Mouse (Mus musculus) layer of hippocampus, adult 9-11 months (tissue): ENCODE data around the gene P3h2.
A peak's percentile ranks its signal among the peaks of the same experiment; 100 is the strongest.

Experiments
- DNase-seq: peaks from one replicate; pipeline ENCODE4 v3.0.0; 2022

The P3h2 gene

DNA sequence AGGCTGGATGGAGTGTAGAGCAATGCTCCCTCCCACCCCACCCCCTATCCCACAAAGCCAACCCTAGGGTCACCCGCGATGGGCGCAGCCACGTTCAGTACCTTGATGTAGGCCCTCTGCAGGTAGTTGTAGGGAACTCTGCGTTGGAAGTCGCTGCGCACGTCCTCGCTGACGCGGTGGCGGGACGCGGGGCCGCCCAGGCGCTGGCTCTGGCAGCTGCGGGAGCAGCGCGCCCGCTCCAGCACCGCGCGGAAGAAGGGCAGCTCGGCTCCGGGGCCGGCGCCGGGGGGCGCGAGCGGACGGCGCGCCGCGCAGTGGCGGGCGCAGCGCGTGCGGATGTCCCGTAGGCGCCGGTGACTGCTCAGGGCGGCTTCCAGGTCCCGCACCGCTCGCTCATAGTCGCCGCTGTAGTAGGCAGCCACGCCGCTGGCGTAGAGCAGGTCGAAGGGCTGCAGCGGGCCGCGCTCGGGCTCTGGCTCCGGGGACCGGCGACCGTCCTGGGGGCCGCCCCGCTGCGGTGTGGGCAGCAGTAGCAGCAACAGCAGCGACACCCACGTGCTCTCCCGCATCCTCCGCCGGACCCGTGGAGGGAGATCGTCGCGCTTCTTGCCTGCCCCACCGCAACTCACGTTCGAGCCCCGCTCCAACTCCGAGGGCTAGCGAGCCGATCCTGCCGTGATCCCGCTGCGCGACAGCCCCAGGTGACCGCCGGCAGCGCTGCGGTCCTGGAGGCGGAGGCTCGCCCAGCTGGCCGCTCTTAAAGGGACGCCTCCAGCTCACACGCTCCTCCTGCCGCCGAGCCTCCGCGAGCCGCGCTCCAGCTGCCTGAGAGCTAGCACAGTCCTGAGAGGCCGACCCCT is at the start of gene P3h2:
TSS of gene P3h2 (minus strand) at position 670 of the 860 bp plus-strand sequence.
- DNase-seq: peak; percentile 33

DNA sequence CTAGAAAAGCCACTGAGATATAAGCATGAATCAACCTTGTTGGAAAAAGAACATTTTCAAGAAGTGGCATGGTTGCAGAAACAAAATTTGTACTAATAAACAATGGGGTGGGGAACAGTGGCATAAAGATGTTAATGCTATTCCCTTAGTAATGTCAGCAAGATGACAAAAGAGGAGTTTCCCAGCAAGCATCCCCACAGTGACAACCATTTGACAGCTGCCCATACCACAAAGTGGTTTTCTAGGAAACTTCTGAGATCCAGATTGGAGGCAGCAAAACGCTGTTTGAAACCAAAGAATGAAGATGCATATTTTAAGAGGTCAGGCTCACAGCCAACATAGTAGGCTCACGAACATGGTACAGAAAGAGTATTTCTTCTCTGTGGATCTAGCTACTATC is 46.7 kb upstream of the P3h2 start:
- no peak for DNase-seq

DNA sequence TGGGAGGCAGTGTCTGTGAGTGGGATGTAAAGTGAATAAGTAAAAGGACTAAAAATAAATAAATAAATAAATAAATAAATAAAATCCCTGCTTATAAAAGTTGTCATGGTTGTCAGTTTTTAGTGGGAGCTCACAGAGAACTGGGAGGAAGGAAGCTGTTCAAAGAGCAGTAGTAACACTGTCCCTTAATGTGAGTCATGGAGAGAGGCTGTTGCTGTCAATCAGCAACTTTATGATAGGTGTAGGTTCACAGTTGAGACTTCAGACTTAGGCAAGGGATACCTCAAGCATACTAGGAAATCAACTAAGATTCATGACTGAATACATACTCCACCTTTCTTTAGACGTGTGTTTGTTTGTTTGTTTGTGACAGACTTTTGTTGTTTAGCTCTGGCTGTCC is 45.4 kb upstream of the P3h2 start:
- DNase-seq: no peak

DNA sequence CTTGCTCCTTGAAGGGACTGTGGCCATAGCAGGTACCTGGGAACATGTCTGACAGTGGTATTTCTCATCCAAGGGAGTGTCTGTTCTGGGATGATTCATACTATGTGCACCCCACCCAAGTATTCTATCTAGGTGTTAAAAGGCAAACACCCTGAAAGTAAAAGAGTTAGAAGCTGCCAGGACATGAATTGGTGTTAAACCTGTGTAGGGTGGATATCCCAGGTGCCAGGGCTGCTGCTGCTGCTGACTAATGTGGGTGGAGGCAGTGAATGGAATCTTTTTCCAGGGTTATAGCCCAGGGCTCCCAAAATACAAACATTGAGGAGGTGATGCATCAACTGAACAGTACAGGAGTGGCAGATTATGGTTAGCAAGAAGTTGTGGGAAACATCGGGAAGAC is 41.3 kb upstream of the P3h2 start:
- DNase-seq: no peak

DNA sequence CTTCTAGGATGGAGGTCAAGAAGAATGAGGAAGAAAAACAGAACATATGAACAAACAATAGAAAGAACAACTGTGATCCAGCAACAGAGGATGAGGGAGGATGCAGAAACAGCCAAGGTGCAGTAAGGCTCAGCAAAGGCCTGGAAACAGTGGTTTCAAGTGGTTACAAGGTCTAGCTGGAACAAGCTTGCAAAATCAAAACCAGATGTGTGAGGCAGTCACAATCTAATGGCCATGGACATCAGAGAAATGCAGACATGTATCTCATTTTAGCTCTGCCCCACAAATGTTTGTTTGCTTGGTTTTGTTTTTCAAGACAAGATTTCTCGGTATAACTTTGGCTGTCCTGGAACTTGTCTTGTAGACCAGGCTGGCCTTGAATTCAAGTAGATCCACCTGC is 25.5 kb upstream of the P3h2 start:
- DNase-seq: no peak

DNA sequence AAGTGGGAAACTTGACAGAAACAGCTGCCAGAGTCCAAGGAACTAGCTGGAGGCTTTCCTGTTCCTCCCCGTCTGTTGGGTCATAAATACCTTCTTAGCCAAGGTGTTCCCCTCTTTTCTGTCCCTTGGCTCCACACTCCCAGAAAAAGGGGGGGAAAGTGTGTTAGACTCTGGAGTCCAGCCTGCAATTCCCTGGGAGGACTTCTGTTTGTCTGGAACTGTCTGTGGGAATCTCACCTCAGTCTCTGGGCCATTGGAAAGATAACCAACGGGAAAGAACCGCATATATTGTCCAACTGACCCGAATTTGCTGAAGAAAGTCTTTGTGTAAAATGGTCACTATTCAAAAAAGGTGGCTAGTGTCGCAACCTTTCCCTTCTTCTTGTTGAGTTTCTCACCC is 1.0 kb upstream of the P3h2 start:
- DNase-seq: no peak

DNA sequence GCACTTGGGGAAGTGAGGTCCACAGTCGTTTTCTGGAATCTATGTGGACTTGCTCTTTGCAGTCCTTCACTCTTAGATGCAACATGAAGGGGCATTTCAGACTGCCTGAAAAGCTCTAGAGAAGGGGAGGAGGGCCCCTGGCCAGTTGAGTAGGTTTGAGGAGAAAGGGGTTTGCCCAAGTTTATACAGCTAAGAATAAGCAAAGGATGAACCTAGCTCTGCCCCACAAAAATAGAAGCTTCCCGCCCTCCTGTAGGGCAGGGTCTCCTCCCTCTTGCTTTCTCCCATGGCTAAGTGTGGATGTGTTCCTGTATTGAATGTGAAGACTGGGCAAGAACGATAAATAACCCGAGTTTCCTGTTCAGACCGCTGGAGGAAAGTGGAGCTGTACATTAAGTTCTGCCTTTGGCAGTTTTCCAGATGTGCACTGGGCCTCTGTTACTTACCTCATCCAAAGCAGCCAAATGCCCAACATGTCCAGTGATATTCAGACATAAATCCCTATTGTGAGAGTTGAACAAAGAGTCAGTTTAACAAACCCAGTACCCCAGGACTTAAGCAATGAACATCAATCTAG is 545 bp upstream of the P3h2 start:
- no peak for DNase-seq

DNA sequence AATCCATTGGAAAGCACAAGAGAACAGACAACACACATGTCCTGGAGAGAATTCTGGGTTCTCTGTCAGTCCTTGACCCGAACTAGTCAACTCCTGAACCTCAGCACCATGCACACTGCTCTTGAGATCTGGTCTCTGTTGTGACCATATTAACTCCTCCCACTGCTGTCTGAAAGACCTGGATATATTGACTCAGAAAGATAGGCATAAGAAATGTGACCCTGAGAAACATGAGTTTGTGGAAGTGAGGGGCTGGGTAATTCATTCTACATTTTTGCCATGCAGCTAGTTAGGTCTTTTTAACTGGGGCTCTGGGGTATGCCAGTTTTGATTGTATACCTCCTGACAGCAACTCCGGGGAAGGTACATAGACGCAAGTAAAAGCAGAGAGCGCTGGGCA is 1.3 kb downstream of the P3h2 start:
- no peak for DNase-seq

DNA sequence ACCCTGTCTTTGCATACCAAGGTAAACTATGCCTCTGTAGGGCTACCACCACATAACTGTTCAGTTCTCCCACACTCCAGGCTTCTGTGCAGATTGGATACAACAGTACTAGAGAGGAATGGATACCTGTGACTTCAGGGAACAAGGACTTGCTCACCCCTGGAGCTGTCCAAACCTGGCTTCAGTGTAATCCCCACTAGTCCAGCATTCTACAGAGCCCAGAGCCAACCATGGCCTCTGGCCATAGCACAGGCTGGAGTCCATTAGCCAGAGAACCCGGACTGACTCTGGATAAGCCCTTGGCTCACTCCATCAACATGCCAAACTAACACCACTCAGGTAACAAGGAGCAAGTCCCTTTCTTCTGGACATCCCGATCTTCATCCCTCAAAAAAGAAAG is 2.7 kb downstream of the P3h2 start:
- DNase-seq: no peak

DNA sequence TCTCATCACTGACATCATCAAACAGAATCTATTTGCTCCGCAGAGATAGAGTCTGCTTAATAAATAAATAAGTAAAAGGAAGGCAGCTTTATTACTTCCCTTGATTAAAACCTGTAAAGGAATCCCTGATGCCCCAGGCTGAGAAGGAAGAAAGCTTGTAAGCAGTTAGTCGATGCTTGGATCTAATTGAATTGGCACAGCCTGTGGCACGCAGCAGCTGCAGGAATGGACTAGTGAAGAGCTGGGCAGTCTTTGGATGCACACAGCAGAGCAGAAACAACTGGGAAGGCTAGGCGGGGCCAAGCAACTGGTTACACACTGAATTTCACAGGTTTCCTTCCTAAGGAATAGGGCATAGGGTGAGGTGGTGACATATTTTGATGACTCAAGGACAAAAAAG is 5.4 kb downstream of the P3h2 start:
- no peak for DNase-seq

DNA sequence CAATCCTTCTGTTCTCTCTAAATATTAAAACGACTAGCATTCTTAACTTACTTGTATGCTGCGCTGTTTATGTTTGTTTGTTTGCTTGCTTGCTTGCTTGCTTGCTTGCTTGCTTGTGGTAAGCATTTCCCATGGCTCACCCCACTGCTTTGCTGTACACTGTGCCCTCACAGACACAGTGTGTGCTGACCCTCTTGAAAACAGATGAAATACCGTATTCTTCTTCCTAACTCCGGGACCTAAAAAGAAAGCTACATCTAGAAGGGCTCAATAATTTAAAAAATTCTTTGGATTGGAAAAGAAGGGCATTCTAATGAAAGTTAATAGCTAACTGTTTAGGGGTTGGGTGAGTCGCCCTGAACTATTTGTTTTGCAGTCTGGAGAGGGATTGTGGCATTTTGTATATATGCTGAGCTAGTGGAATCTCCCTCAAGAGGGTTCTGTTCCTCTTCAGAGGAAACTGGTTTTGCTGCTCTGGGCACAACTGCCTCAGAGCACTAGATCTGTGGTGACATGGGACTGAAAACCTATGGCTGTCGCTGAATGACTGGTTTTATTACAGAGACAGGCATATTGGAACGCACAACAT is 9.8 kb downstream of the P3h2 start:
- no peak for DNase-seq

DNA sequence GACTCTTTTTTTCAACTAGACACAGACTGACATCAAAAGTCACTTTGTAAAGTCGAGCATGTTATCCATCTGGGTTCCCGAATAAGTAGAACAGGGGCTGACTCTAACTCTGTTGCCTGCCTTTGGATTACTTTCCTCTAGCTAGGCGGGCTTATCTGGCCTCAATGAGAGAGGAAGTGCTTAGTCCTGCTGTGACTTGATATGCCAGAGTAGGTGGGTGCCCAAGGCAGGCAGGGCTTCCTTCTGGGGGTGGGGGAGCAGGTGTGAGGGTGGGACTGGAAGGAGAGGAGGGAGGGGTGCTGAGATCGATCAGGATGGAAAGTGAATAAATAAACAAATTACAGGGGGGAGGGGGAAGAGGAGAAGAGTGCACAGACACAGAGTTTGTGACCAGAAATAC is 11.7 kb downstream of the P3h2 start:
- DNase-seq: no peak

DNA sequence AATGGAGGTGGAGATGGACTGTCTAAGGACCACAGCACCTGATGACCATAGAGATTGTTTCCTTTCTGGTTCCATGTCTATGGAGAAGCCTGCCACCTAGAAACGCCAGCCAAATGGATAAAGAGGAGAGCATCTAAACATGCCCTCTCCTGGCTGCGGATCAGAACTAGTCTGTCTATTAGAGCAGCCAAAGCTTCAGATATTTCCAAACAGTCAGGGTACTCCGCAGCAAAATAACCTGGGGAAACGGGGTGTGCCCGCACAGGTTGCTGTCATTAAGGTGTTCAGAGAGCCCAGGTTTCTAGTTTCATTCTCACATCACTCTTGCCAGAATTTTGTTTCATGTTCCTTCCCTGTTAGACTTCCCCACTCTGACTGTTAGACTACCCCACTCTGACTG is 16.6 kb downstream of the P3h2 start:
- DNase-seq: no peak

DNA sequence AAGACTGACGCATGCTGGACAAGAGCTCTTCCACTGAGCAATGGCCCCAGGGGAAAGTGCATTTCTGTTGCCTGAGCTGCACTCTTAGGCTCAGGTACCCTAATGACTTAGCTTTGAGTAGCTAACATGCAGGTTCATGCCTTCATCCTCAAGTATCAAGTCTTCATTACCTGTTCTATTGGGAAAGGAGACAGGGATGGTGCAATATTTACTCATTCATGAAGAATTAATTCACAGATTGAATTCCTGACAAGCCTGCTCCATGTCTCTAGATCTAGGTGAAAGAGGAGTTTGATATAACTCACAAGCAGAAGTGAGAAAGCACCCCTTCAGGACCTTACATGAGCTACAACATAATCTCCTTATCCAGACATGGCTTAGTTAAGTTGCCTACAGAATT is 17.3 kb downstream of the P3h2 start:
- no peak for DNase-seq

DNA sequence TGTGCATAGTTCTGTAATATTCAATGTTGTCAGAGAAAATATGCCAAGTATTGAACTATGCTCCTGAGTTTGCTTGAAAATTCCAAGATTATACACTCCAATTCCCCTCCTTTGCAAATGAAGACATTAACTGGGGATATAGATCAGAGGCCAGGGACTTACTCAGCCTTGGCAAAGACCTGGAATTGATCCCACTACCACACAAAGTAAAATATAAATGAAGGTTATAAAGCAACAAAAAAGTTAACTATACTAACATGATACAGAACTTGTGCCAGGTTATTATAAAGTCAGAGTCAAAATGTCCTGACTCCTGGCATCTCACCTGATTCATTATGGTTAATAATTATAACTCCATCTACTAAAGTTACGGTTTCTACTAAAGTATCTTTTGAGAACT is 18.6 kb downstream of the P3h2 start:
- DNase-seq: no peak

DNA sequence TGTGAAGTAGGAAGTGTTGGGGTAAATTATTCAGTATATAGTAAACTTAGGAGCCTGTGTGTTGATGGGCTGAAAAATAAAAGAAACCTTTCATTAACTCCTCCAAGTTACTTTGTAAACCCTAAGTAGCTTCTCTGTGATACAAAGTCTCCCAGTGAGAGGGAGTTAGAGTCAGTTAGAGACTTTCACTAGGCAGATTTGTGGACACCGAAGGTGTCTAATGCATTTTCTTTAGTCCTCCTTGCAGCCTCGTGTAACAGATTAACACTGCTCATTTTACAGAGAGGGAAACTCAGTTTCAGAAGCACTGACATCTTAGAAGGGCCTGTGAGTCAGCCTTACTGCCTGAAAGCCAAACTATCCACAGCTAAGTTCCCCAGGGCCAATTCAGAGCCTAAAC is 20.4 kb downstream of the P3h2 start:
- DNase-seq: no peak

DNA sequence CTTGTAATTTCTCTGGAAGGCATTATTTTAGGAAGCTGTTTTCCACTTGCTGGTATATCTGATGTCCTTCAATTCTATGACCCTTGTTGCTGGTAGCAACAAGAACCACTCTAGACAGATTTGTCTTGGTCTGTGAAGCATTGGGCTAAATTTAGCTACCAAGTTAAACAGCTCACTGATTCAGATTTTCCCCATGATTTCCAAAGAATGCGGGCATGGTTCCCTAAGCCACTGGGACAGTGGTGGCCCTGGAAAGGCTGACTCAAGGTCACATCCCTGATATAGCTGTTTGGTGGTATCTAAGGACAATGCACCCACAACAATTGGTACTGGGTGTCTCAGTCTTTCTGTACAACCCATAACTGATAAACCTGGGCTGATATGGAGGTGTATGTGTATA is 22.8 kb downstream of the P3h2 start:
- no peak for DNase-seq

DNA sequence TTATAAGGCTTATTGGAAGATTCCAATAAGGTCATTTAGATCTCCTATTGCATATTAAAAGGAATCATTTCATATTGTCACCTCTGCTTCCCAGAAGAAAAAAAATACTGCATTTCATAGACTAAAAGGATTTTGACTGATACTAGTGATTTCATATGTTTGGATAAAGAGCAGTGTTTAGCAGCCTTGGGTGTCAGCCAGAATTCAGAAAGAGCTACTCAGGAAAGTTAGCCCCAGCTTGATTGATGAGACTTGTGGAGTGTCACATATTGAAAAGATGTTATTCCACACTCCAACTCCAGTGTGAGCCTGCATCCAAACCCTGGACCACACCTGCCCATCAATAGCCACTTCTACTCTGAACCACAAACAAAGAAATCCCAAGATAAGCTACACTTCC is 23.2 kb downstream of the P3h2 start:
- DNase-seq: no peak

DNA sequence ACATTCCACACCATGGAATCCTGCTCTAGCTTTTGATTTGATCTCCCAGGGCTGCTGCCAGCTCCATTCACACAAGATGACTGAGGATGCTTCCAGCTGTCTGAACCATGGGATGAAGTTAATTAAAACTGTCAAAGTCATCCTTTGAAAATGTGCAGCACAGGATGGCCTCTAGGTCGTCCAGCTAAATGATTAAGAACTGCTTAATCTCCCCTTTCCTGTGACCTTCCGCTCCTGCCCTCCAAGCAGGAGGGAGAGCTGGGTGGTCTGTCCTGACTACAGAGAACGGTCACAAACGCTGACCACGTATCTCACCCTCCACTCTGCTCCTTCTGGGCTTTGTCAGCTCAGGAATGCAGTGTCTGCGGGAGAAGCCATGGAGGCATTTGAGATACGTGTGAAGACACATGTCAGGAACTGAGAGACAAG is 26.6 kb downstream of the P3h2 start:
- DNase-seq: no peak

DNA sequence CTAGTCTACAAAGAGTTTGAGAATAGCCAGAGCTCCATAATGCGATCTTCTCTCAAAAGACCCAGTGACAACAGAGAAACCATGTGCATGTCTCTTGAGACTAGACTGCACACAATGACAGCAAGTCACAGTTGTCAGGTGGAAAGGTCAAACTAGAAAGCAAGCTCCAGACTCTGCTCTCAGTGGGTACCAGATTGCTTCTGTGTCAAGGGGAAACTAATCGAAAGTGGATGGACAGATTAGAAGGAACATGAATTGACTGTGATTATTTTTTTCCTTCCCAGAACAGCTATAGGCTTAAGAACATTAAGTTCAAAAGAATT is 27.5 kb downstream of the P3h2 start:
- DNase-seq: no peak

DNA sequence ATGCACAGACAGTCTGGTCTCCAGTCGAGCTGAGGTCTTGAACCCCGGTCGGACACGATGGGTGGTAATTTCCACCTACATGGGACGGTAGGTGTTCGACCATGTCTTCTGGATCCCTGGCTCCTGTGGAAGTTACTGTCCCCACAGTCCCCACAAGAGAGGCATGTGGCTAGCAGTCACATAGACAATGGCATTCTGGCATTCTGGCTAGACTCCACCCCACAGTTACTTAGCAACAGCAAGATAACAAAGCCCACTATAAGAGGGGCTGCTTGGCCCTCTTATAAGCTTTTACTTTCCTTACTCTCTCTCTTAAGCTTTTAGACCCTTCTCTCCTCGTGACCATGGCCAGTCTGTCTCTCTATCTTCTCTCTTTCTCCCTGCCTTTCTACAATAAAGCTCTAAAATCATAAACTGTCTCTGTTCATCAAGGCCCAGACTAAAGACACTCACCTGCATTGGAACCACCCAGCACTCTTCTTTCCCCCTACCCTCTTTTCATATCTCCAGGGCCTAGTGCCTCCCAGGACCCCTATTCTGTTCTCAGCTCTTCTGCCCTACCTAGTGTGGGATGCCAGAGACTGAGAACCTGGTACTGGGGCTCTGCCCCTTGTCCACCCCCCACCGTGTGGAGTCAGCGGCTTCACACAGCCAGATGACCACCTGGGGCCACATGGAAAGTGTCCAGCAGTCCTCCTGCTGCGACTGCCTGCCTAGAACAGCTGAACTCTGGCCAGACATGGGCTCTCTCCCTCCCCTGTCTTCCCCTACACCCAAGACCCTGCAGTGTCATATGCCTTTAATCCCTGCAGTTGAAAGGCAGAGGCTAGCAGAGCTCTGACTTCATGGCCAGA is 28.1 kb downstream of the P3h2 start:
- no peak for DNase-seq

DNA sequence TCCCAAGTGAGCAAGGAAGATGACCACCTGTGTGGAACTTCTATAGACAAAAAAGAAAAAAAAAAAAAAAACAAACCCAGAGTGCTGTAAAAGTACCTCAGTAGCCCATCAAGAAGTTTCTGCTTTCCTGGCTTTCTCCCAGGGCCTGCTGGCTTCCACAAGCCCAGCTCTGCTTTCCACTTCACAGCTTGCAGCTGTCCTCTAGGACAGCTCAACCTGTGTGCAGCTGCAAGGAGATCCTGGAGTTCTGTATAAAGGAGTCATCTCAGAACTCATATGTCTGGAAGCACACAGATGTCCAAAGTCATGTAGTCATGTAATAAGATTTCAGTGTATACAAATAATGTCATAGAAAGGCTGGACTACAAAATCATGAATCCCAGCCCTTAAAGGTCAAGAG is 30.5 kb downstream of the P3h2 start:
- DNase-seq: no peak

DNA sequence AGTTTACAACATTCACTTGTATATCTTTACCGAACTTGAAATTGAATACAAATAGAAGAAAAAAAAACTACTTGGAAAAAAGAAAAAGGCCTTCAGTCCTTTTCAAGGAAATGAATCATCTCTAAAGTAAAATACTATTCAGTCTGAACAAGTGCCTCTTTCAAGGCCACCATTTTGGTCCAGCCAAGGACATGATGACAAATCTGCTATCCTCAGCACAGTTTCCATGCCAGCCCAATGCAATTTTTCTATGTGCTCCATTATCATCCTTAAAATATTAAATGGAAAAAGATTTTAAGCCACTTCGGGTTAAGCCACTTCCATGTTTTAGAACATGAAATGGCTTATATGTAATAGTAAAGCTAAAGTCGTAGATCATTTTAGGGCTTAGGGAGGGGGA is 35.2 kb downstream of the P3h2 start:
- DNase-seq: no peak

DNA sequence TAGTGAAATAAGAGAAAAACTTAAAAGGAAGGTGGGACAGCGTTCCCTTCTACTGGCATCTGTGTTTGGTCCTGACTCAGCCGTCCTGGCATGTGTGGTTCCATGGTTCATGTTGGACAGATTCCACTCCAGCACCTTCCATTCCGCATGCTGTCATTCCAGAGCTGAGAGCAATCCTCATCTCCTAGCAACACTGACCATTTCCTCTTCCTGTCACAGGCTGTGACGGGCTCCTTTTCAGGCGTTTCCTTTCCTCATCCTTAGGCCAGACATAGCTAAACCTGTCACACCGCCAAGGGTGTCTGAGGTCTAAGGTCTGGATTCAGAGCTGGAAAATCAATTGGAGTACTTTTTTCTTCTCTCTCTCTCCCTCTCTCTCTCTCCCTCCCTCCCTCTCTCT is 40.5 kb downstream of the P3h2 start:
- no peak for DNase-seq
